In the genomic region with DNA sequence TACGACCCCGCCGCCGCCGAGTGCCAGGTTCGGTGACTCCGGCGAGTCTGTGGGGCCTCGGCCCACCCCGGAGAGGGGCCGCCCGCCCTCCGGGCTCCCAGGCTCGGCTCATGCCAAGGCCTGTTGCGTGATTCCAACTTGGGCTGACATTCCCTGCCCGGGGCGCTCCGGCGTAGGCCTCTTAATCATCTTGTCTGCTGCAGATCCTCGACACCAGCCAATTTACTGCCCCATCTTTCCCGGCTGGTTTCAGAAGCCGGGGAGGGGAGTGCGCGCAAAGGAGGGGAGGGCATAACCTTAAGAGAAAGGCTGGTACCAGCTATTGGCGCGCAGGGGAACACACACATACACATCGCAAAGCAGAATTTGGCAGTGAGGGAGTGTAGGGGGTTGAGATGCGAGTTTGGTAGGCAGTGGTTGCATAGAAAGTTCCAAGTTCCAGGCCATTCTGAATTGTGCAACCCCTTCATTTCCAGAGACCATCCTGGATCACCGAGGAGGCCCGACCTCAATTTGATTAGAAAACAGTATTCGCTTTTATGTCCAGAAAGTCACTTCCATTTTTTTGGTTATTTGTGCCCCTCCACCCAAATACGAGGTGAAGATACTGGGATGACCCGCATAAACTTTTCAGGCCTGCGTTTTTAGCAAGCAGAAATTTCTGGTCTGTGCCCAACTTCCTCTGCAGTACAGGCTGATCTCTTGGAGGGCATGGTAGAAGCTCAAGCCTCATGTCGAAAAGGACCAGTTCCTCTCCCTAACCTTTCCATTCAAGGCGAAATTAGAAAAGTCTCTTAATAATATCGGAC, we compare ENCODE assay signal across 8 mouse cellular contexts. TPM values are rescaled to one million over a fixed set of nuclear protein-coding genes. Genes with fewer than 3 reads are reported as not detected.
A peak's percentile ranks its signal among the peaks of the same experiment; 100 is the strongest.
DNase-seq lines count a peak whose midpoint lies in the region; ATAC-seq and TF ChIP-seq lines count a peak whose summit lies in the region.

No protein-coding gene starts in this region.

- H3K9ac ChIP-seq in limb, embryonic 14.5 days (ENCODE audit: low read depth, low read length, severe bottlenecking) = no peak overlapping the region
- no peak overlapping the region for H3K9ac ChIP-seq in stomach, postnatal 0 days (ENCODE audit: low read length)

- WGBS in forebrain, embryonic 10.5 days = 1% methylated on average over 37 of the region's 37 CpGs
- 3% methylated on average over 37 of the region's 37 CpGs for WGBS in limb, embryonic 14.5 days
- 6% methylated on average over 28 of the region's 37 CpGs for WGBS in stomach, postnatal 0 days

- ATAC-seq in limb, embryonic 14.5 days (ENCODE audit: low FRiP score, low read depth) = no peak
- no peak for ATAC-seq in stomach, postnatal 0 days (ENCODE audit: low FRiP score, low TSS enrichment)

- no peak for TF ChIP-seq CTCF in stomach, postnatal 0 days (IDR thresholded peaks at IDR 0.05; ENCODE audit: low read depth)

- peak overlapping the region; percentile 65; the same call in 1 of the 2 replicates for H3K27ac ChIP-seq in forebrain, embryonic 10.5 days
- H3K27ac ChIP-seq in limb, embryonic 14.5 days (replicated peaks; ENCODE audit: low read depth, low read length) = no peak overlapping the region
- H3K27ac ChIP-seq in stomach, postnatal 0 days (replicated peaks) = no peak overlapping the region

- H3K4me2 ChIP-seq in limb, embryonic 14.5 days (replicated peaks; ENCODE audit: low read depth, low read length, severe bottlenecking) = peak overlapping the region; percentile 35
- H3K4me2 ChIP-seq in stomach, postnatal 0 days (replicated peaks; ENCODE audit: low read depth) = peak overlapping the region; percentile 31

- H3K9me3 ChIP-seq in forebrain, embryonic 10.5 days = no peaks in the 10 kb centered on the region
- H3K9me3 ChIP-seq in limb, embryonic 14.5 days (ENCODE audit: control insufficient read depth, low read length) = no peaks in the 10 kb centered on the region
- no peaks in the 10 kb centered on the region for H3K9me3 ChIP-seq in stomach, postnatal 0 days (ENCODE audit: control insufficient read depth, low read length)

- H3K36me3 ChIP-seq in forebrain, embryonic 10.5 days (replicated peaks) = peaks cover 6% of the 10 kb centered on the region; the same call in 1 of the 2 replicates
- H3K36me3 ChIP-seq in limb, embryonic 14.5 days (ENCODE audit: control insufficient read depth, insufficient read depth, low read length) = no peaks in the 10 kb centered on the region
- no peaks in the 10 kb centered on the region for H3K36me3 ChIP-seq in stomach, postnatal 0 days (ENCODE audit: control insufficient read depth, insufficient read depth, low read length)

- H3K4me3 ChIP-seq in forebrain, embryonic 10.5 days = peak overlapping the region; percentile 72
- peak overlapping the region; percentile 21 for H3K4me3 ChIP-seq in limb, embryonic 14.5 days (replicated peaks; ENCODE audit: low read length)
- peak overlapping the region; percentile 12; the same call in 1 of the 2 replicates for H3K4me3 ChIP-seq in stomach, postnatal 0 days (ENCODE audit: low read depth, low read length)

- peak; percentile 38 for DNase-seq in testis, postnatal 10 days (ENCODE audit: low spot score)
- DNase-seq in testis, postnatal 14 days (ENCODE audit: low spot score) = no peak
- DNase-seq in forebrain, embryonic 10.5 days (ENCODE audit: extremely low spot score, low spot score) = peak; percentile 66
- no peak for DNase-seq in limb, embryonic 14.5 days (ENCODE audit: low spot score)
- no peak for DNase-seq in stomach, postnatal 0 days (ENCODE audit: low spot score)
- DNase-seq in right cerebral cortex, postnatal 14 days = no peak
- DNase-seq in ovary, postnatal 14 days (ENCODE audit: low spot score) = no peak
- DNase-seq in layer of hippocampus, postnatal 25 days (ENCODE audit: extremely low spot score in 1 of 2, low spot score in 1 of 2) = no peak

- peaks cover 100% of the 10 kb centered on the region for H3K27me3 ChIP-seq in forebrain, embryonic 10.5 days (ENCODE audit: poor library complexity, severe bottlenecking)
- H3K27me3 ChIP-seq in limb, embryonic 14.5 days (ENCODE audit: control insufficient read depth, insufficient read depth, low read length) = peaks cover 96% of the 10 kb centered on the region
- peaks cover 22% of the 10 kb centered on the region for H3K27me3 ChIP-seq in stomach, postnatal 0 days (ENCODE audit: control insufficient read depth, insufficient read depth, low read length)

- no peak for TF ChIP-seq POLR2A in limb, embryonic 14.5 days (IDR thresholded peaks at IDR 0.05; ENCODE audit: borderline replicate concordance, extremely low read depth, insufficient read depth, insufficient read length)

- peaks cover 82% of the 10 kb centered on the region for H3K4me1 ChIP-seq in forebrain, embryonic 10.5 days
- H3K4me1 ChIP-seq in limb, embryonic 14.5 days (ENCODE audit: control insufficient read depth, insufficient read depth, low read length) = peaks cover 28% of the 10 kb centered on the region
- H3K4me1 ChIP-seq in stomach, postnatal 0 days (replicated peaks; ENCODE audit: control insufficient read depth, insufficient read depth) = 0 out of 2 replicates have a peak, but pooled peaks cover 3% of the 10 kb centered on the region

- TF ChIP-seq EP300 in stomach, postnatal 0 days (optimal IDR thresholded peaks at IDR 0.05) = no peak

RNA-seq across cellular contexts. Expression of gene Dlx2, which starts 4.9 kb away (rescaled TPM):
- 15.5 and 17.8 TPM in 2 replicates for polyA plus RNA-seq in forebrain, embryonic 10.5 days (2016; fragmentation: Nextera tagmentation; extraction: Ambion mirVana)
- polyA plus RNA-seq in limb, embryonic 14.5 days (2012; rRNA removed) = 3.6 and 3.9 TPM in 2 replicates
- polyA plus RNA-seq in limb, embryonic 14.5 days (2014; fragmentation: Nextera tagmentation; extraction: Ambion mirVana) = 3.1 and 4.6 TPM in 2 replicates
- polyA plus RNA-seq in stomach, postnatal 0 days (2015; fragmentation: Nextera tagmentation; extraction: Ambion mirVana) = 1.3 TPM in 2 replicates
- 1 to 10 TPM; 5.7 to 6.0 TPM for total RNA-seq in layer of hippocampus, postnatal 25 days (2021)

RNA-seq across cellular contexts. Expression of gene Dlx1, which starts 13.7 kb away (rescaled TPM):
- polyA plus RNA-seq in forebrain, embryonic 10.5 days (2016; fragmentation: Nextera tagmentation; extraction: Ambion mirVana) = 32.5 and 32.9 TPM in 2 replicates
- 4.3 and 6.3 TPM in 2 replicates for polyA plus RNA-seq in limb, embryonic 14.5 days (2012; rRNA removed)
- 4.1 and 4.3 TPM in 2 replicates for polyA plus RNA-seq in limb, embryonic 14.5 days (2014; fragmentation: Nextera tagmentation; extraction: Ambion mirVana)
- polyA plus RNA-seq in stomach, postnatal 0 days (2015; fragmentation: Nextera tagmentation; extraction: Ambion mirVana) = 3.2 and 3.8 TPM in 2 replicates
- total RNA-seq in layer of hippocampus, postnatal 25 days (2021) = 10 to 100 TPM; 13.6 to 19.3 TPM

Comparison
In these comparisons a context has a peak if more than half of its experiments do, and no peak if none do; other contexts are left out.
1. DNase-seq: peak in testis, postnatal 10 days (single experiment) and forebrain, embryonic 10.5 days (single experiment); none in testis, postnatal 14 days (single experiment), limb, embryonic 14.5 days (single experiment), stomach, postnatal 0 days (single experiment), right cerebral cortex, postnatal 14 days (single experiment), ovary, postnatal 14 days (single experiment) and layer of hippocampus, postnatal 25 days (0 of 2).
2. H3K4me3 ChIP-seq: peak in every context shown above with its lines; median percentile 72 in forebrain, embryonic 10.5 days; 21 in limb, embryonic 14.5 days; 12 in stomach, postnatal 0 days.